Mouse (Mus musculus) 416B (cell line): ENCODE measurements around the gene Gid8.

Source experiments
- DNase-seq: peaks from one replicate; pipeline ENCODE4 v3.0.0; 2011; ENCODE audit warnings: low read depth

Gid8 gene

DNA sequence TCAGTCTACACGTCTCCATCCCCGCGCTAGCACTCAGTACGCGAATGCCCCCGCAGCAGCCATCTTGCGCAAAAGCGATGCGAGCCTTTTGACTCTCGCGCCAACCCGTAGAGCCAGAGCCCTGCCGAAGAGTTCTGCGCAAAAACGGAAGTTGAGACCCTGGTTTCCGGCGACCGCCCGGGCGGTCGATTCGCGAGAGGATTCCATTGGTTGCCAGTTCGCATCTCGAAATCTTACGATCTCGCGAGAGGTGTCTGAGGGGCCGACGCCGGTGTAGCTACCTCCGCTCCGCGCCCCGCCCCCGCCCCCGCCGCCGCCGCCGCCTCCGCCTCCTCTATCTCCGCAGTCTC is at the start of gene Gid8, which contains the start of gene Dido1:
TSS of gene Gid8 (plus strand) at position 195 of the 350 bp plus-strand sequence.
TSS of gene Dido1 (minus strand) at position 77 of the 350 bp plus-strand sequence.
- peak; percentile 99 for DNase-seq

- no peak for DNase-seq
Measured at GRCm38 (mm10) chr2:180660521-180660920, 49.4 kb upstream of the Gid8 start.

- no peak for DNase-seq
Measured at GRCm38 (mm10) chr2:180662008-180662407, 47.9 kb upstream of the Gid8 start.

- DNase-seq: no peak
Measured at GRCm38 (mm10) chr2:180676706-180677105, 33.2 kb upstream of the Gid8 start.

- DNase-seq: peak; percentile 82
Measured at GRCm38 (mm10) chr2:180678609-180679140, 31.2 kb upstream of the Gid8 start.

GRCm38 (mm10) chr2:180681225-180681624 is 28.7 kb upstream of the Gid8 start:
- DNase-seq: no peak

- DNase-seq: no peak
Measured at GRCm38 (mm10) chr2:180683524-180683923, 26.4 kb upstream of the Gid8 start.

DNA sequence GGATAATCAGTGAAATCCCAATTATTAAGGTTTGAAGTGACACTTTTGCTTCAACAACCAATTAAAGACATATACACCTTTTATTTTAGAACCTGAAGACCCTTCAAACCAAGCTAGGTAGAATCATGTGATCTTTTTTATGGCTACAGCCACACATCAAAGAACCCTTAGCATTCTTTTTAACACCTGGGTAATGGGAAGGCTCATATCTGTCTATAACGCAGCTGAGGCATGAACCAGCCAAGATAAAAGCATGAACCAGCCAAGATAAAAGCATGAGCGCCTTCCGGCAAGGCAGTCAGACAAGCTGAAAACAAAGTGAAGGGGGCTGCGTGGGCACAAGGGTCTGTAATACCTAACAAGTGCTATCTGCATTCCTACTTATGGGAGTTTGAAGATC is 25.9 kb upstream of the Gid8 start:
- DNase-seq: no peak

DNA sequence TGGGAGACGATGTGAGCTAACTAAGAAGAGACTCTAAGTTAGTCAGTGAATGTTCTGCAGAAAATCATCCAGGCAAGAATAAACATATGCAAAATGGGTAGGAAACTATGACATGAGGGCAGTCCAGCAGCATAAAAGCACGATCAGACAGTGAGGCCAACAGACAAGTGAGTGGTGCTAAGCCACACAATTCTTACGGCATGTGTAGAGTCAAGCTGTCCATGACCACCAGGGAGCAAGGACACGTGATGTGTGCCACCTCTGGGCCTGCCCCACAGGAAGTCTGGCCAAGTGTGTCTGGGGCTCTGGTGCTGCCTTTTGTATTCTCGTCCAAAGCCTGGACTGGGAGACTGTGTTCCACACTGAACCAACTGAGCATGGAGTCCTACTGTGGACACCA is 20.1 kb upstream of the Gid8 start:
- no peak for DNase-seq

GRCm38 (mm10) chr2:180692630-180693029 is 17.3 kb upstream of the Gid8 start:
- peak; percentile 95 for DNase-seq

DNA sequence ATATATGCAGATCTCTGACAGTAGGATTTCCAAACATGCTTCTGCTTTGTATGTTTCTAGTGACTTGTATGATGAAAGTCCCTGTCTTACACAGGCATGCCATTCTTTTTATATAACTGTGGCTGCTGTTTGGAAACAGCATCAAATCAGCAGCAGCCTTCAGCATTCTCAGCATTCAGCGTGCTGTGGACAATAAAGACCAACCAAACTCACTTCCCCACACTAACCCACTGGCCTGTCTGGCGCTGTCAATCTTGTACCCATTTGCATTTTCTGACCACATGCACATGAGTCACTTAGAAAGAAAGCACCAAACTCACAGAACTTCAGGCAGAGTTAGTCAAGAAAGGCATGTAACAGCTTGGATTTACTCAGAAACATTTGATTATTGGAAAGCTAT is 14.7 kb upstream of the Gid8 start:
- peak; percentile 92 for DNase-seq

DNA sequence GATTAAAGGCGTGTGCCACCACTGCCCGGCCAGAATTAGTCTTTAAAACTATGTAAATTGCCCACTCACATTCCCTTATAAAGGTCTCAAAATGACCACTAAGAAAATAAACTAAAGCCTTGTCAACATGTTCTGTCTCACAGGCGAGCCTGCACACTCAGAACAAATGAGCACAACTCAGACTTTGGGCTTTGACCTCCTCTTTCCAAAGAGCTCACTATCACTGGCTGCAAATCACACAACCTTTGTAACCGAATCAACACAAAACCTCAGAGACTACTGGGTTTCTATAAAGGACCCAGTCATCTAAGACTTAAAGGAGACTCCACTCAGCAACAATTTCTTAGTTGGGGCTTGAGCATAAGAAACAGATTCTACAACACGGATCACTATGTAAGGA is 9.5 kb upstream of the Gid8 start:
- DNase-seq: no peak

GRCm38 (mm10) chr2:180701053-180701766 is 8.7 kb upstream of the Gid8 start:
- DNase-seq: peak; percentile 74

GRCm38 (mm10) chr2:180701767-180702621 is 7.9 kb upstream of the Gid8 start:
- DNase-seq: peak; percentile 95

DNA sequence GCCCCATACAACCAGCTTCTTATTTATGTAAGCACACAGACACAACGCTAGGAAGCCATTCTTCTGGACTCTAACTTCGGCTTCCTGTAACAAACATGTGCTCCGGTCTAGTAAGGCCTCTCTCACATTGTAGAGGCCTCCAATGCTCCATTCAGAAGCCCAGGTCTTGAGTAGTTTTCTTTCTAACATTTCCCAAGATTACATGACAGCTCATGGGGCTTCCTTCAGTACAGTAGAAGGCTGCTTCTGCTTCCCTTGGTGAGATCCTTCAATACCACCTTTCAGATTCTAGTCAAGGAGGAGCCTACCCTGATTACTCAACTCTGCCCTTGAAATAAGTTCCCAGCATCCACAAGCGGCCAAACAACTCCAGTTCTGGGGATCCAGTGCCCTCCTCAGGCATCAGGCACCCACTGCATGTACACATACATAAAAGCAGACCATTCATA is 7.2 kb upstream of the Gid8 start:
- DNase-seq: peak; percentile 89

GRCm38 (mm10) chr2:180703175-180703574 is 6.7 kb upstream of the Gid8 start:
- DNase-seq: no peak

DNA sequence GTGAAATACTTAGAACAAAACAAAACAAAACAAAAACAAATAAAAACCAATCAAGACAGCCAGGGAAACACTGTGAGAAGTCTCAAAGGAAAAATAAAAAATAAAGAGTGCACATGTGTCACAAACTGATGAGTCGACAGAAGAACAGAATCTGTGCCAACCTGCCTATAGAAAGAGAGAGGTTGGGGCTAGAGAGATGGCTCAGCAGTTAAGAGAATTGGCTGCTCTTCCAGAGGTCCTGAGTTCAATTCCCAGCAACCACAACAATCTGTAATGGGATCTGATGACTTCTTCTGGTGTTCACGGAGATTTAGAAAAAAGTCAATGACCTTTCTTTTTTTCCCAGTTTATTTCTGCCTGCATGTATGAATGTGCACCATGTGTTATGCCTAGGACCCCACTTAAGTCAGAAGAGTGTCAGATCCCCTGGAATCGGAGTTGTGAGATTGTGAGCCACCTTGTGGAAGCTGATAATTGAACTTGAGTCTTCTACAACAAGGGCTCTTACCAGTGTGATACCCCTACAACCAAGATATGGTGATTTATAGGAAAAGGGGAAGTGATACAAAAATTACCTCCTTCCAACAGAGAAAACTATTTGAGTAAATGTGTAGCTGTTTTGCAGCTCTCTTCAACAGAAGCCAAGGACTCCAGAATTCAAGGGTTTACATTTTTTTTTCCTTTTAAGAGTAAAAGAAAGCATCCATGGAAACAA is 6.1 kb upstream of the Gid8 start:
- DNase-seq: peak; percentile 38

DNA sequence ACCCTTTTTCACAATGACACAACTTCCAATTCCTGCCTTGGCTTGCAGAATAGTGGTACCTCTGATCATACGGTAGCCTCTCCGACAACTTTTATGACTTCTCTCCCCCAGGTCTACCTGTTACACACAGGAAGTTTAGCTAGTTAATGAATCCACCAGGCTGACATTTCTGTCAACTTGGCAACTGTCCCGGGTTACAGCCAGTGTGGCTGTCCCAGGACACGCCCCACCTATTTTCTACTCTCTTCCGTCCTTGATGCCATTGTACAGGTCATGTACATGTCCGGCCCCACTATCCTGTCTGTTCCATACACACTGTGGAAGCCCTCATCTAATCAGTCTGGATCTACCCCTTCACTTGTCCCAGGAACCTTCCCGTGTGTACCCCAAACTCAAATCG is 5.3 kb upstream of the Gid8 start:
- DNase-seq: no peak

DNA sequence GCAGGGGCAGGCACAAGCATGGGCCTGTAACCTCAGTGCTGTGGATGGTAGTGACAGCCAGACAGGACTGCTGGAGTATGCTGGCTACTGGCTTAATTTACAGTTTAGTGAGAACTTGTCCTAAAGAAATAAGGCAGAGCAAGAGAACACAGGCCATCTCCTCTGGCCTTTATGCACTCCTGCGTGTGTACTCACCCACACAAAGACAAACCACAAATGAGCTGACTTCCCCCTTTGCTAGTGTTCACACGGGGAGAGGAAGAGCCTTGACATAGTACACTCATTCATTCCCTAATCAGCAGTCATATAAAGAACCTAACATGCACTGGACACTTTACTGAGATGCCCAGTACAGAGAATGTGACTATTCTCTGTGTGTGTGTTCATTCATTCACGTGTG is 4.9 kb upstream of the Gid8 start:
- peak; percentile 78 for DNase-seq

DNA sequence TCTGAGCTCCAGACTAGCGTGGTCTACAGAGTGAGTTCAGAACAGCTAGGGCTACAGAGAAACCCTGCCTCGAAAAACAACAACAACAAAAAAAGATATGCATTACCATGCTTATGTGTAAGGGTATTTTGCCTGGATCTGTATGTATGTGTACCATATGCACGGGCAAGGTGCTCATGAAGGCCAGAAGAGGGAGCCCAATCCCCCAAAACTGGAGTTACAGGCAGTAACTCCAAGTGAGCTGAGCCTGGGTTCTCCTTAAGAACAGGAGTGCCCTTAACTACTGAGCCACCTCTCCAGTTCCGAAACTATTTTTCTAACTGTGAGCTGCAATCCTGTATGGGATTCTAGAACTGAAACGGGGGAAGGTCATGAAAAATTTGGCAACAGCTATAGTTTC is 3.9 kb upstream of the Gid8 start:
- DNase-seq: peak; percentile 63

GRCm38 (mm10) chr2:180709023-180709922 is 644 bp upstream of the Gid8 start:
- DNase-seq: peak; percentile 35
